Comparison of ENCODE assay signal across 27 mouse cellular contexts in genomic region chr5:99849001-99849400, GRCm38 (mm10). TPM values are rescaled to one million over a fixed set of nuclear protein-coding genes. Genes with fewer than 3 reads are reported as not detected.
DNase-seq lines count a peak whose midpoint lies in the region; ATAC-seq lines count a peak whose summit lies in the region.
"Had no signal": no experiment of that assay in that cellular context is flagged by ENCODE, and none has a peak within 500 bp of the region (broad histone marks: within the 10 kb centered on the region; RNA-seq: fewer than 3 reads in every experiment).

No protein-coding gene starts in this region.

- no peak for ATAC-seq in forebrain, embryonic 15.5 days (replicated peaks)
- ATAC-seq in forebrain, embryonic 11.5 days (replicated peaks; ENCODE audit: low FRiP score), result no peak
- no peak for ATAC-seq in midbrain, embryonic 13.5 days
- no peak for ATAC-seq in embryonic facial prominence, embryonic 14.5 days (ENCODE audit: low read depth)
- ATAC-seq in neural tube, embryonic 13.5 days (ENCODE audit: low read depth), result no peak
- ATAC-seq: intestine, embryonic 16.5 days had no signal

- H3K4me3 ChIP-seq in forebrain, embryonic 15.5 days, result no peak overlapping the region
- no peak overlapping the region for H3K4me3 ChIP-seq in forebrain, embryonic 11.5 days (ENCODE audit: low read depth, low read length)
- no peak overlapping the region for H3K4me3 ChIP-seq in midbrain, embryonic 13.5 days (replicated peaks)
- H3K4me3 ChIP-seq in midbrain, embryonic 10.5 days, result no peak overlapping the region
- H3K4me3 ChIP-seq in embryonic facial prominence, embryonic 14.5 days (ENCODE audit: low read depth, low read length), result no peak overlapping the region
- H3K4me3 ChIP-seq in neural tube, embryonic 13.5 days, result no peak overlapping the region
- H3K4me3 ChIP-seq: erythroblast, embryonic 14.5 days; left cerebral cortex, adult 2 months; liver, embryonic 13.5 days; myocyte had no signal

- H3K27ac ChIP-seq in forebrain, embryonic 15.5 days (replicated peaks), result peak overlapping the region; percentile 59
- H3K27ac ChIP-seq in forebrain, embryonic 11.5 days (ENCODE audit: low read depth, low read length), result no peak overlapping the region
- peak overlapping the region; percentile 14; the same call in 1 of the 2 replicates for H3K27ac ChIP-seq in midbrain, embryonic 13.5 days
- H3K27ac ChIP-seq in midbrain, embryonic 10.5 days (replicated peaks), result no peak overlapping the region
- H3K27ac ChIP-seq in embryonic facial prominence, embryonic 14.5 days (replicated peaks; ENCODE audit: low read depth, low read length), result no peak overlapping the region
- peak overlapping the region; percentile 65 for H3K27ac ChIP-seq in neural tube, embryonic 13.5 days (replicated peaks)
- H3K27ac ChIP-seq: left cerebral cortex, adult 2 months; liver, embryonic 13.5 days had no signal

- H3K9ac ChIP-seq in forebrain, embryonic 15.5 days (replicated peaks), result no peak overlapping the region
- no peak overlapping the region for H3K9ac ChIP-seq in forebrain, embryonic 11.5 days (ENCODE audit: low read length)
- H3K9ac ChIP-seq in midbrain, embryonic 13.5 days (replicated peaks), result no peak overlapping the region
- no peak overlapping the region for H3K9ac ChIP-seq in embryonic facial prominence, embryonic 14.5 days (ENCODE audit: low read depth, low read length)
- H3K9ac ChIP-seq in neural tube, embryonic 13.5 days, result no peak overlapping the region
- H3K9ac ChIP-seq: liver, embryonic 13.5 days; lung, embryonic 14.5 days had no signal

- 52% methylated on average over 9 of the region's 9 CpGs for WGBS in forebrain, embryonic 15.5 days
- 69% methylated on average over 9 of the region's 9 CpGs for WGBS in forebrain, embryonic 11.5 days
- WGBS in midbrain, embryonic 13.5 days, result 48% methylated on average over 9 of the region's 9 CpGs
- WGBS in midbrain, embryonic 10.5 days, result 82% methylated on average over 9 of the region's 9 CpGs
- 36% methylated on average over 9 of the region's 9 CpGs for WGBS in embryonic facial prominence, embryonic 14.5 days
- 40% methylated on average over 9 of the region's 9 CpGs for WGBS in neural tube, embryonic 13.5 days

- H3K36me3 ChIP-seq in forebrain, embryonic 15.5 days, result no peaks in the 10 kb centered on the region
- no peaks in the 10 kb centered on the region for H3K36me3 ChIP-seq in forebrain, embryonic 11.5 days (ENCODE audit: control insufficient read depth, insufficient read depth, low read length)
- no peaks in the 10 kb centered on the region for H3K36me3 ChIP-seq in midbrain, embryonic 13.5 days
- H3K36me3 ChIP-seq in midbrain, embryonic 10.5 days, result no peaks in the 10 kb centered on the region
- no peaks in the 10 kb centered on the region for H3K36me3 ChIP-seq in embryonic facial prominence, embryonic 14.5 days (ENCODE audit: control insufficient read depth, insufficient read depth, low read length)
- no peaks in the 10 kb centered on the region for H3K36me3 ChIP-seq in neural tube, embryonic 13.5 days
- H3K36me3 ChIP-seq: liver, embryonic 13.5 days had no signal

- H3K27me3 ChIP-seq in forebrain, embryonic 15.5 days, result no peaks in the 10 kb centered on the region
- no peaks in the 10 kb centered on the region for H3K27me3 ChIP-seq in forebrain, embryonic 11.5 days (ENCODE audit: control insufficient read depth, insufficient read depth, low read length)
- H3K27me3 ChIP-seq in midbrain, embryonic 13.5 days, result no peaks in the 10 kb centered on the region
- peaks cover 4% of the 10 kb centered on the region; the same call in 1 of the 2 replicates for H3K27me3 ChIP-seq in midbrain, embryonic 10.5 days (ENCODE audit: low read depth, poor library complexity, severe bottlenecking)
- H3K27me3 ChIP-seq in embryonic facial prominence, embryonic 14.5 days (replicated peaks; ENCODE audit: control insufficient read depth, insufficient read depth, low read length), result no peaks in the 10 kb centered on the region
- H3K27me3 ChIP-seq in neural tube, embryonic 13.5 days, result no peaks in the 10 kb centered on the region
- H3K27me3 ChIP-seq: CH12.LX; liver, embryonic 13.5 days had no signal

- intact Hi-C loops in gastrocnemius, postnatal 36 days (cut with DNase I), result no loop called here

- DNase-seq in forebrain, embryonic 11.5 days (ENCODE audit: low spot score), result no peak
- no peak for DNase-seq in midbrain, embryonic 10.5 days (ENCODE audit: low spot score)
- DNase-seq in embryonic facial prominence, embryonic 14.5 days (ENCODE audit: low spot score), result peak; percentile 24
- no peak for DNase-seq in gastrocnemius, postnatal 36 days
- DNase-seq in kidney, postnatal 10 days, result no peak
- DNase-seq: adrenal gland, postnatal 25 days; cerebellum, adult 2 months; heart, adult 18-20 months; kidney, postnatal 4 days; layer of hippocampus, adult 9-11 months; liver, embryonic 13.5 days; lung, embryonic 14.5 days; lung, postnatal 4 days; right cerebral cortex, adult 18-20 months had no signal

- no peak overlapping the region for H3K4me2 ChIP-seq in forebrain, embryonic 15.5 days (replicated peaks)
- no peak overlapping the region for H3K4me2 ChIP-seq in forebrain, embryonic 11.5 days (ENCODE audit: low read depth, low read length, severe bottlenecking)
- no peak overlapping the region for H3K4me2 ChIP-seq in midbrain, embryonic 13.5 days (replicated peaks)
- no peak overlapping the region for H3K4me2 ChIP-seq in embryonic facial prominence, embryonic 14.5 days (ENCODE audit: low read depth, low read length)
- no peak overlapping the region for H3K4me2 ChIP-seq in neural tube, embryonic 13.5 days
- H3K4me2 ChIP-seq: liver, embryonic 13.5 days; lung, embryonic 14.5 days had no signal

- H3K9me3 ChIP-seq in forebrain, embryonic 15.5 days, result no peaks in the 10 kb centered on the region
- no peaks in the 10 kb centered on the region for H3K9me3 ChIP-seq in forebrain, embryonic 11.5 days (ENCODE audit: control insufficient read depth, low read length)
- H3K9me3 ChIP-seq in midbrain, embryonic 13.5 days, result no peaks in the 10 kb centered on the region
- H3K9me3 ChIP-seq in midbrain, embryonic 10.5 days (replicated peaks), result no peaks in the 10 kb centered on the region
- no peaks in the 10 kb centered on the region for H3K9me3 ChIP-seq in embryonic facial prominence, embryonic 14.5 days (ENCODE audit: control insufficient read depth, low read length)
- no peaks in the 10 kb centered on the region for H3K9me3 ChIP-seq in neural tube, embryonic 13.5 days
- H3K9me3 ChIP-seq: liver, embryonic 13.5 days had no signal

- peaks cover 7% of the 10 kb centered on the region; the same call in 1 of the 2 replicates for H3K4me1 ChIP-seq in forebrain, embryonic 15.5 days
- no peaks in the 10 kb centered on the region for H3K4me1 ChIP-seq in forebrain, embryonic 11.5 days (replicated peaks; ENCODE audit: control insufficient read depth, insufficient read depth, low read length)
- H3K4me1 ChIP-seq in midbrain, embryonic 13.5 days (replicated peaks), result peaks cover 25% of the 10 kb centered on the region
- H3K4me1 ChIP-seq in midbrain, embryonic 10.5 days, result peaks cover 6% of the 10 kb centered on the region
- no peaks in the 10 kb centered on the region for H3K4me1 ChIP-seq in embryonic facial prominence, embryonic 14.5 days (ENCODE audit: control insufficient read depth, insufficient read depth, low read length)
- H3K4me1 ChIP-seq in neural tube, embryonic 13.5 days (replicated peaks), result peaks cover 19% of the 10 kb centered on the region
- H3K4me1 ChIP-seq: liver, embryonic 13.5 days had no signal

RNA-seq across cellular contexts. Expression of gene Vamp9, which starts 57.1 kb away (rescaled TPM):
- 0.64 and 0.86 TPM in 2 replicates for polyA plus RNA-seq in forebrain, embryonic 15.5 days (2015; fragmentation: Nextera tagmentation; extraction: Ambion mirVana)
- polyA plus RNA-seq in forebrain, embryonic 11.5 days (2014; fragmentation: Nextera tagmentation; extraction: Ambion mirVana), result 0.51 TPM in 1 of 2 replicates, not detected in the other
- 0.86 and 0.95 TPM in 2 replicates for polyA plus RNA-seq in midbrain, embryonic 13.5 days (2015; fragmentation: Nextera tagmentation; extraction: Ambion mirVana)
- 0.33 and 0.37 TPM in 2 replicates for polyA plus RNA-seq in midbrain, embryonic 10.5 days (2016; fragmentation: Nextera tagmentation; extraction: Ambion mirVana)
- not detected in 2 replicates for polyA plus RNA-seq in embryonic facial prominence, embryonic 14.5 days (2014; fragmentation: Nextera tagmentation; extraction: Ambion mirVana)
- polyA plus RNA-seq in neural tube, embryonic 13.5 days (2015; fragmentation: Nextera tagmentation; extraction: Ambion mirVana), result 0.40 and 0.69 TPM in 2 replicates
- not detected for total RNA-seq in gastrocnemius, postnatal 36 days (2021)
- total RNA-seq: CH12.LX; gastrocnemius, adult 18-20 months; heart, adult 18-20 months; hematopoietic stem cell, adult 5-6 weeks; MEL had no signal
- polyA plus RNA-seq: cerebellum, adult 2 months; erythroblast, embryonic 14.5 days; kidney, embryonic 14.5 days; liver, embryonic 13.5 days; myocyte; small intestine, adult 2 months had no signal

Comparison
In these comparisons a context has a peak if more than half of its experiments do, and no peak if none do; other contexts are left out.
1. H3K27ac ChIP-seq: peak in forebrain, embryonic 15.5 days (single experiment), midbrain, embryonic 13.5 days (single experiment) and neural tube, embryonic 13.5 days (single experiment); none in forebrain, embryonic 11.5 days (single experiment), midbrain, embryonic 10.5 days (single experiment) and embryonic facial prominence, embryonic 14.5 days (single experiment).